Mouse (Mus musculus) liver, postnatal 0 days (tissue): ENCODE measurements at regions not wholly inside any gene's neighbourhood (a gene's known extent, or its start where the extent isn't known, plus 50 kb on each side); places are given as distances from the start of the nearest gene placed in this dataset.

Experiments
- ATAC-seq: fragments of 200-750 bp; cut with Nextera tagmentation; 2 replicates; pipeline ENCODE4 v1.8.0; 2017; ENCODE audit warnings: mild to moderate bottlenecking, moderate library complexity
- DNase-seq: peaks from one replicate; pipeline ENCODE4 v3.0.0-alpha.2; 2016
- H3K27ac ChIP-seq: fragments of 300-500 bp; sonication (generic); 2 replicates; pipeline ENCODE4 v1.5.1; 2014; ENCODE audit warnings: antibody characterized with exemption, moderate library complexity, mild to moderate bottlenecking, low read depth
- H3K27me3 ChIP-seq: fragments of 300-500 bp; sonication (generic); 2 replicates; pipeline ENCODE4 v1.6.1; 2014; ENCODE audit warnings: low read length, control low read depth, mixed read lengths; ENCODE audit not compliant: insufficient read depth
- H3K36me3 ChIP-seq: fragments of 300-500 bp; sonication (generic); replicated peaks from 2 replicates; pipeline ENCODE4 v1.6.1; 2014; ENCODE audit warnings: mild to moderate bottlenecking, control low read depth, low read length, moderate library complexity, mixed read lengths; ENCODE audit not compliant: insufficient read depth
- H3K4me1 ChIP-seq: fragments of 300-500 bp; sonication (generic); 2 replicates; pipeline ENCODE4 v1.6.1; 2014; ENCODE audit warnings: antibody characterized with exemption, mild to moderate bottlenecking, control low read depth; ENCODE audit not compliant: insufficient read depth
- H3K4me2 ChIP-seq: fragments of 300-500 bp; sonication (generic); 2 replicates; pipeline ENCODE4 v1.6.1; 2014; ENCODE audit warnings: low read depth, mild to moderate bottlenecking, low read length, moderate library complexity, mixed read lengths
- H3K4me3 ChIP-seq: fragments of 300-500 bp; sonication (generic); 2 replicates; pipeline ENCODE4 v1.5.1; 2014; ENCODE audit warnings: low read depth, low read length
- H3K9ac ChIP-seq: fragments of 300-500 bp; sonication (generic); replicated peaks from 2 replicates; pipeline ENCODE4 v1.6.1; 2014; ENCODE audit warnings: mild to moderate bottlenecking, moderate library complexity
- H3K9me3 ChIP-seq: fragments of 300-500 bp; sonication (generic); 2 replicates; pipeline ENCODE4 v1.6.1; 2016; ENCODE audit warnings: mild to moderate bottlenecking, control low read depth, low read length, mixed read lengths
- CTCF ChIP-seq: sonication (generic); IDR thresholded peaks from 2 replicates; pipeline ENCODE4 v1.5.1; 2016; ENCODE audit warnings: antibody characterized with exemption, low read depth
- EP300 ChIP-seq: IDR thresholded peaks from 2 replicates; pipeline ENCODE4 v1.6.1; 2016; ENCODE audit warnings: antibody characterized with exemption, low read depth, mild to moderate bottlenecking
- WGBS: fragments of 180-500 bp; shearing (Covaris S2); extraction: QIAGEN DNeasy Blood & Tissue Kit; methylation state at CpG from one replicate; pipeline ENCODE4 v1.1.7; 2014; ENCODE audit not compliant: insufficient replicate concordance; 5-methylcytosine and 5-hydroxymethylcytosine counted together

- DNase-seq (no peak), ATAC-seq (no peak)
- no peak overlapping the region for H3K4me3 ChIP-seq
- no peaks in the 10 kb centered on the region for H3K36me3 ChIP-seq
- TF ChIP-seq EP300 (no peak), CTCF (no peak)
- H3K9me3 ChIP-seq = no peaks in the 10 kb centered on the region
- WGBS = 56% methylated on average over 1 of the region's 1 CpGs
- H3K27ac ChIP-seq = no peak overlapping the region
- H3K4me2 ChIP-seq = no peak overlapping the region
- no peak overlapping the region for H3K9ac ChIP-seq
- H3K4me1 ChIP-seq = no peaks in the 10 kb centered on the region
- H3K27me3 ChIP-seq = no peaks in the 10 kb centered on the region
These were observed 140.5 kb upstream of the Hnrnpa3 start for GRCm38 (mm10) chr2:75518607-75519006.

- ATAC-seq = no peak
These were observed 133.5 kb upstream of the Hnrnpa3 start for GRCm38 (mm10) chr2:75525562-75525961.

GRCm38 (mm10) chr2:75528706-75529105 is 130.4 kb upstream of the Hnrnpa3 start:
- no peak for DNase-seq
- no peaks in the 10 kb centered on the region for H3K9me3 ChIP-seq

More at GRCm38 (mm10) chr2:75525562-75525961, 133.5 kb upstream of the Hnrnpa3 start:
- WGBS = 65% methylated on average over 3 of the region's 3 CpGs
- Histone ChIP-seq H3K36me3 (no peaks in the 10 kb centered on the region), H3K27me3 (no peaks in the 10 kb centered on the region), H3K4me3 (no peak overlapping the region), H3K9ac (no peak overlapping the region), H3K4me1 (no peaks in the 10 kb centered on the region), H3K9me3 (no peaks in the 10 kb centered on the region), H3K4me2 (no peak overlapping the region), H3K27ac (no peak overlapping the region)
- TF ChIP-seq CTCF (no peak), EP300 (no peak)
- no peak for DNase-seq

GRCm38 (mm10) chr2:75538114-75538513 is 120.9 kb upstream of the Hnrnpa3 start:
- Histone ChIP-seq H3K9me3 (no peaks in the 10 kb centered on the region), H3K9ac (no peak overlapping the region), H3K4me3 (no peak overlapping the region), H3K27ac (no peak overlapping the region), H3K4me2 (no peak overlapping the region), H3K27me3 (0 out of 2 replicates have a peak, but pooled peaks cover 8% of the 10 kb centered on the region), H3K36me3 (no peaks in the 10 kb centered on the region), H3K4me1 (no peaks in the 10 kb centered on the region)
- DNase-seq (no peak), ATAC-seq (no peak)
- 36% methylated on average over 4 of the region's 4 CpGs for WGBS
- TF ChIP-seq CTCF (no peak), EP300 (no peak)

More at GRCm38 (mm10) chr2:75528706-75529105, 130.4 kb upstream of the Hnrnpa3 start:
- H3K4me1 ChIP-seq = no peaks in the 10 kb centered on the region
- 68% methylated on average over 2 of the region's 2 CpGs for WGBS
- H3K27ac ChIP-seq = no peak overlapping the region
- TF ChIP-seq CTCF (no peak), EP300 (no peak)
- H3K4me2 ChIP-seq = no peak overlapping the region
- no peak for ATAC-seq
- no peaks in the 10 kb centered on the region for H3K36me3 ChIP-seq
- no peak overlapping the region for H3K9ac ChIP-seq
- H3K27me3 ChIP-seq = no peaks in the 10 kb centered on the region
- H3K4me3 ChIP-seq = no peak overlapping the region

- TF ChIP-seq CTCF (no peak), EP300 (no peak)
These were observed 119.3 kb upstream of the Hnrnpa3 start for GRCm38 (mm10) chr2:75539726-75540125.

GRCm38 (mm10) chr2:75542331-75542730 is 116.7 kb upstream of the Hnrnpa3 start:
- H3K27me3 ChIP-seq = no peaks in the 10 kb centered on the region
- H3K9me3 ChIP-seq = no peaks in the 10 kb centered on the region
- H3K4me1 ChIP-seq = no peaks in the 10 kb centered on the region
- H3K9ac ChIP-seq = no peak overlapping the region
- no peak for ATAC-seq
- 77% methylated on average over 5 of the region's 5 CpGs for WGBS
- DNase-seq = no peak
- H3K27ac ChIP-seq = no peak overlapping the region
- TF ChIP-seq CTCF = no peak
- no peak for TF ChIP-seq EP300
- H3K36me3 ChIP-seq = no peaks in the 10 kb centered on the region
- no peak overlapping the region for H3K4me2 ChIP-seq
- no peak overlapping the region for H3K4me3 ChIP-seq

More at GRCm38 (mm10) chr2:75539726-75540125, 119.3 kb upstream of the Hnrnpa3 start:
- 79% methylated on average over 6 of the region's 6 CpGs for WGBS
- H3K4me2 ChIP-seq = no peak overlapping the region
- DNase-seq (no peak), ATAC-seq (no peak)
- no peak overlapping the region for H3K4me3 ChIP-seq
- no peak overlapping the region for H3K9ac ChIP-seq
- H3K4me1 ChIP-seq = no peaks in the 10 kb centered on the region
- no peaks in the 10 kb centered on the region for H3K36me3 ChIP-seq
- H3K27me3 ChIP-seq = 0 out of 2 replicates have a peak, but pooled peaks cover 5% of the 10 kb centered on the region
- H3K27ac ChIP-seq = no peak overlapping the region
- H3K9me3 ChIP-seq = no peaks in the 10 kb centered on the region

- TF ChIP-seq CTCF = no peak
- no peak for TF ChIP-seq EP300
- Histone ChIP-seq H3K4me3 (no peak overlapping the region), H3K4me2 (no peak overlapping the region), H3K27me3 (no peaks in the 10 kb centered on the region), H3K9me3 (no peaks in the 10 kb centered on the region), H3K4me1 (no peaks in the 10 kb centered on the region), H3K27ac (no peak overlapping the region), H3K9ac (no peak overlapping the region), H3K36me3 (no peaks in the 10 kb centered on the region)
- DNase-seq (no peak), ATAC-seq (no peak)
- 59% methylated on average over 5 of the region's 5 CpGs for WGBS
These were observed 116.3 kb upstream of the Hnrnpa3 start for GRCm38 (mm10) chr2:75542781-75543180.
